Mouse (Mus musculus): ENCODE measurements around the gene Lrrc23.

DNA sequence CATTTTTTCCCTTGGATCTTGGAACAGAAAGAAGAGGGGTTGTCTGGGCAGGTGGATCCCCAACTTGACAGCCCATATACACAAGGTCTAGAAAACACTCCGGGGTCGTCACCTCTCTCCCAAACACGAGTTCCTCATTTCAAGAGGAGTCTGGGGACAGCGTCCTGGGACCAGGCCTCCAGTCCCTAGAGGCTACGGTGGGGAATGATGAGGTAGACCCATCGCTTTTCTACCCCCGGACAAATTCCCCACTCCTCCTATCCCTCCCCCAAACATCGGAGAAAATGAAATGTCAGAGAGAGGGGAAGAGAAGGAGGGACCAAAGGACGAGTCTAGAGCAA lies 10.9 kb downstream of the Lrrc23 start:
- TF ChIP-seq CTCF (IDR thresholded peaks at IDR 0.05; ENCODE audit: low read depth, low read length) (no peak), POLR2A (IDR thresholded peaks at IDR 0.05; ENCODE audit: insufficient read depth, low read length) (no peak)
